In the genomic region with DNA sequence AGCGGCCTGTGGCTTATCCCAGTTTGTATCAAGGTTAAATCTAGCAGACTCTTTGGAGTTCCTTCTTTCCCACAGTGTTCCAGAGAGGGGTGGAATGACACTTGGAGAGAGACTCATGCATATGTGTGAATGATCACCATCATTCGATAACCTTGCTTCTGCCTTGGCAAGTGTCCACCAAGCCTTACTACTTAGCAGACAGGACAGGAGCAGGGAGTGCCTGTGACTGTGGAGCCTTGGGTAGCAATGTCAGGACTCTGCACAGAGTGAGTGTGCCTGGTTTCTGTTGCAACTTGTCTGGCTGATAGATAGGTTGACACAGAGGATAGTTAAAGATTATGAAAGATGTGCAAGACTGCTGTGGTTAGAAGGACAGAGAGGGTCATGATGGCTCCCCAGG, we compare ENCODE assay signal across 24 mouse cellular contexts. TPM values are rescaled to one million over a fixed set of nuclear protein-coding genes. Genes with fewer than 3 reads are reported as not detected.
A peak's percentile ranks its signal among the peaks of the same experiment; 100 is the strongest.
DNase-seq lines count a peak whose midpoint lies in the region; ATAC-seq and TF ChIP-seq lines count a peak whose summit lies in the region.
"Had no signal": no experiment of that assay in that cellular context is flagged by ENCODE, and none has a peak within 500 bp of the region (broad histone marks: within the 10 kb centered on the region; RNA-seq: fewer than 3 reads in every experiment).

No protein-coding gene starts in this region.

- WGBS in cerebellum, adult 2 months: 66% methylated on average over 2 of the region's 2 CpGs
- WGBS in forebrain, embryonic 13.5 days: 95% methylated on average over 2 of the region's 2 CpGs

- no peak for TF ChIP-seq CTCF in cerebellum, adult 2 months (IDR thresholded peaks at IDR 0.05; ENCODE audit: borderline replicate concordance, insufficient read depth, low read depth, low read length)

- ATAC-seq in forebrain, embryonic 13.5 days: no peak
- ATAC-seq: CD4-positive, CD25-positive, alpha-beta regulatory T cell, adult 4 months; forebrain, embryonic 15.5 days; hindbrain, embryonic 16.5 days; intestine, embryonic 15.5 days had no signal

- no peaks in the 10 kb centered on the region for H3K9me3 ChIP-seq in forebrain, embryonic 13.5 days (replicated peaks)
- H3K9me3 ChIP-seq: forebrain, embryonic 10.5 days; forebrain, embryonic 15.5 days; heart, embryonic 10.5 days; heart, embryonic 13.5 days; hindbrain, embryonic 13.5 days; intestine, embryonic 15.5 days had no signal

- no peak overlapping the region for H3K4me3 ChIP-seq in cerebellum, adult 2 months (replicated peaks; ENCODE audit: insufficient read depth, low read depth, low read length)
- H3K4me3 ChIP-seq in forebrain, embryonic 13.5 days: no peak overlapping the region
- H3K4me3 ChIP-seq: forebrain, embryonic 10.5 days; forebrain, embryonic 15.5 days; heart, adult 2 months; heart, embryonic 10.5 days; heart, embryonic 13.5 days; hindbrain, embryonic 13.5 days; intestine, embryonic 15.5 days had no signal

- no peak for DNase-seq in cerebellum, adult 2 months
- no peak for DNase-seq in cerebellum, adult 8-10 months
- DNase-seq in 416B (ENCODE audit: low read depth): peak; percentile 32
- DNase-seq in adrenal gland, adult 2 months: peak; percentile 74
- DNase-seq in adrenal gland, postnatal 14 days: peak; percentile 83
- no peak for DNase-seq in frontal cortex, adult 2 months (ENCODE audit: extremely low spot score in 1 of 2, low spot score in 1 of 2)
- no peak for DNase-seq in urinary bladder, postnatal 25 days (ENCODE audit: low spot score)
- DNase-seq: cerebellum, adult 9-10 months; gastrocnemius, postnatal 10 days; gastrocnemius, postnatal 36 days; heart, adult 2 months; heart, postnatal 14 days; heart, postnatal 4 days; kidney, adult 11 months; kidney, adult 8-10 months had no signal

- peaks cover 22% of the 10 kb centered on the region for H3K4me1 ChIP-seq in cerebellum, adult 2 months (ENCODE audit: control insufficient read depth, insufficient read depth, low read length)
- no peaks in the 10 kb centered on the region for H3K4me1 ChIP-seq in forebrain, embryonic 13.5 days
- H3K4me1 ChIP-seq: forebrain, embryonic 10.5 days; forebrain, embryonic 15.5 days; heart, embryonic 10.5 days; intestine, embryonic 15.5 days had no signal

- no peaks in the 10 kb centered on the region for H3K27me3 ChIP-seq in cerebellum, adult 2 months (ENCODE audit: control insufficient read depth, insufficient read depth, low read length)
- no peaks in the 10 kb centered on the region for H3K27me3 ChIP-seq in forebrain, embryonic 13.5 days
- H3K27me3 ChIP-seq: forebrain, embryonic 15.5 days; heart, embryonic 13.5 days; hindbrain, embryonic 13.5 days; intestine, embryonic 15.5 days had no signal

- H3K4me2 ChIP-seq in forebrain, embryonic 13.5 days: no peak overlapping the region
- H3K4me2 ChIP-seq: forebrain, embryonic 15.5 days; heart, embryonic 13.5 days; hindbrain, embryonic 13.5 days; intestine, embryonic 15.5 days had no signal

- peaks cover 95% of the 10 kb centered on the region for H3K36me3 ChIP-seq in forebrain, embryonic 13.5 days (ENCODE audit: poor library complexity, severe bottlenecking)

- peak overlapping the region; percentile 56; the same call in 1 of the 2 replicates for H3K27ac ChIP-seq in cerebellum, adult 2 months (ENCODE audit: insufficient read depth, low read length)
- no peak overlapping the region for H3K27ac ChIP-seq in forebrain, embryonic 13.5 days
- H3K27ac ChIP-seq: forebrain, embryonic 10.5 days; forebrain, embryonic 15.5 days; heart, adult 2 months; heart, embryonic 10.5 days; heart, embryonic 13.5 days; hindbrain, embryonic 13.5 days; intestine, embryonic 15.5 days had no signal

- no peak for TF ChIP-seq POLR2A in cerebellum, adult 2 months (IDR thresholded peaks at IDR 0.05; ENCODE audit: borderline replicate concordance, insufficient read depth, low read length)

- H3K9ac ChIP-seq in forebrain, embryonic 13.5 days: no peak overlapping the region
- H3K9ac ChIP-seq: forebrain, embryonic 15.5 days; heart, embryonic 13.5 days; hindbrain, embryonic 13.5 days; intestine, embryonic 15.5 days had no signal

RNA-seq across cellular contexts. Expression of gene Sfswap, which starts 18.6 kb away (rescaled TPM):
- polyA plus RNA-seq in cerebellum, adult 2 months (2012; rRNA removed): 191 and 194 TPM in 2 replicates
- 10 to 100 TPM; 39.7 to 45.7 TPM for total RNA-seq in adrenal gland, adult 2 months (2021)
- polyA plus RNA-seq in adrenal gland, adult 2 months (2012; rRNA removed): 98.1 and 108 TPM in 2 replicates
- total RNA-seq in adrenal gland, postnatal 14 days (2021): 57.9 and 65.5 TPM in 2 replicates
- polyA plus RNA-seq in frontal cortex, adult 2 months (2012; rRNA removed): 153 and 160 TPM in 2 replicates
- polyA plus RNA-seq in forebrain, embryonic 13.5 days (2015; fragmentation: Nextera tagmentation; extraction: Ambion mirVana): 53.5 and 54.5 TPM in 2 replicates

Comparison
In these comparisons a context has a peak if more than half of its experiments do, and no peak if none do; other contexts are left out.
1. DNase-seq: peak in 416B (single experiment), adrenal gland, adult 2 months (single experiment) and adrenal gland, postnatal 14 days (single experiment); none in cerebellum, adult 2 months (0 of 2), cerebellum, adult 8-10 months (single experiment), frontal cortex, adult 2 months (0 of 2) and urinary bladder, postnatal 25 days (single experiment).